Mouse (Mus musculus): ENCODE measurements around the gene Ckap5. TPM values are rescaled to one million over a fixed set of nuclear protein-coding genes. Genes with fewer than 3 reads are reported as not detected.
"Not testable (repeated sequence)": the region's sequence is repeated elsewhere in the genome, so short reads cannot be mapped to it uniquely, and the experiment has no call there.

The Ckap5 gene
- polyA plus RNA-seq, 1 experiment: 12.6 TPM

DNA sequence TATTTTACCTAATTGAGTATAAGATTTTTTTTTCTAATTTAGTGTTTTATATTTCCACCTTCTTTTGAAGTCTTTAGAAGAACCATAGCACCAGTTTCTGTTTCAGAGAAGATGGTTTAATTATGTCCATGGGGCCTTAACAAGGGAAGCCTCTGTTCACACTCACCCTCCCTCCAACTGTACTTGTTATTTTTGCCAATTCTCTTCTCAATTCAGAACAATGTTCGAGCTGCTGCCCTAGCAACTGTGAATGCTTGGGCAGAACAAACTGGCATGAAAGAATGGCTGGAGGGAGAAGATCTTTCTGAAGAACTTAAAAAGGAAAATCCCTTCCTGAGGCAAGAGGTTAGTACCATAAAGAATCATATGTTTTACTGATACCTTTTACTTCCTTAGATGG is 54.3 kb downstream of the Ckap5 start:
- H3K4me2 ChIP-seq (ENCODE audit: low read depth): no peak overlapping the region
- H3K4me3 ChIP-seq: no peak overlapping the region
- H3K79me2 ChIP-seq (ENCODE audit: control insufficient read depth, insufficient read depth): no peaks in the 10 kb centered on the region
- TF ChIP-seq POLR2A (IDR thresholded peaks at IDR 0.05; ENCODE audit: insufficient read length, low read depth) (no peak), REST (IDR thresholded peaks at IDR 0.05; ENCODE audit: insufficient read depth, insufficient read length) (no peak), USF1 (IDR thresholded peaks at IDR 0.05; ENCODE audit: low read depth) (no peak), POLR2AphosphoS2 (IDR thresholded peaks at IDR 0.05; ENCODE audit: insufficient read length, low read depth) (no peak), TCF12 (IDR thresholded peaks at IDR 0.05; ENCODE audit: insufficient read depth, poor library complexity, severe bottlenecking) (no peak), MYOG (IDR thresholded peaks at IDR 0.05; ENCODE audit: control insufficient read depth in 1 of 3, insufficient read depth in 1 of 3, insufficient read length in 2 of 3, low read depth in 2 of 3) (no peak), TCF3 (IDR thresholded peaks at IDR 0.05; ENCODE audit: insufficient read length, low read depth) (no peak), SRF (IDR thresholded peaks at IDR 0.05; ENCODE audit: control insufficient read depth, insufficient read length, low read depth) (no peak), CEBPB (IDR thresholded peaks at IDR 0.05; ENCODE audit: insufficient read depth, poor library complexity, severe bottlenecking) (no peak), MAX (IDR thresholded peaks at IDR 0.05; ENCODE audit: low read depth) (no peak)
- H3K27me3 ChIP-seq (ENCODE audit: control insufficient read depth, insufficient read depth, insufficient read length): no peaks in the 10 kb centered on the region
- peaks cover 68% of the 10 kb centered on the region for H3K36me3 ChIP-seq (ENCODE audit: control insufficient read depth, insufficient read depth)
- no peak overlapping the region for H3ac ChIP-seq (ENCODE audit: control insufficient read depth, insufficient read length)

DNA sequence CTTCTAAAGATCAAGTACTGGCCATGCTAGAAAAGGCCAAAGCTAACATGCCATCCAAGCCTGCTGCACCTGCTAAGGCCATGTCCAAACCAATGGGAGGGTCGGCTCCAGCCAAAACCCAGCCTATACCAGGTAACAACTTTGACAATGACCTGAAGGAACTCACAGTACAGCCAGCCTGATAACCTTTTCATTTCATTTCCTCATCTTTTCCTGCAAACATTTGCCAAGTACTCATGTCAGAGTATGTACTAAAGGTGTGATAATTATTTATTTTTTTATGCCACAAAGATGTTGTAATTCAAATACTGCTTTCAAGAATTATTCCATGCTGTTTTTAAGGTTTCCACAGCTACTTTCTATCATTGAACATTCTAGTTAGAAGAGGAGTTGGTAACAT is 59.7 kb downstream of the Ckap5 start:
- Histone ChIP-seq H3K27me3 (ENCODE audit: control insufficient read depth, insufficient read depth, insufficient read length) (no peaks in the 10 kb centered on the region), H3ac (ENCODE audit: control insufficient read depth, insufficient read length) (no peak overlapping the region), H3K79me2 (ENCODE audit: control insufficient read depth, insufficient read depth) (no peaks in the 10 kb centered on the region), H3K4me3 (no peak overlapping the region), H3K36me3 (ENCODE audit: control insufficient read depth, insufficient read depth) (peaks cover 71% of the 10 kb centered on the region), H3K4me2 (ENCODE audit: low read depth) (no peak overlapping the region)
- TF ChIP-seq MYOG (IDR thresholded peaks at IDR 0.05; ENCODE audit: control insufficient read depth in 1 of 3, insufficient read depth in 1 of 3, insufficient read length in 2 of 3, low read depth in 2 of 3) (no peak), USF1 (IDR thresholded peaks at IDR 0.05; ENCODE audit: low read depth) (no peak), E2F4 (IDR thresholded peaks at IDR 0.05; ENCODE audit: insufficient read depth) (no peak), TCF12 (IDR thresholded peaks at IDR 0.05; ENCODE audit: insufficient read depth, poor library complexity, severe bottlenecking) (no peak), CEBPB (IDR thresholded peaks at IDR 0.05; ENCODE audit: insufficient read depth, poor library complexity, severe bottlenecking) (no peak), TCF3 (IDR thresholded peaks at IDR 0.05; ENCODE audit: insufficient read length, low read depth) (no peak), REST (IDR thresholded peaks at IDR 0.05; ENCODE audit: insufficient read depth, insufficient read length) (no peak), MAX (IDR thresholded peaks at IDR 0.05; ENCODE audit: low read depth) (no peak), POLR2A (IDR thresholded peaks at IDR 0.05; ENCODE audit: insufficient read length, low read depth) (no peak), SRF (IDR thresholded peaks at IDR 0.05; ENCODE audit: control insufficient read depth, insufficient read length, low read depth) (no peak), MYOD1 (IDR thresholded peaks at IDR 0.05; ENCODE audit: control insufficient read depth in 1 of 3, insufficient read length in 2 of 3, low read depth in 2 of 3) (no peak), POLR2AphosphoS2 (IDR thresholded peaks at IDR 0.05; ENCODE audit: insufficient read length, low read depth) (no peak)

DNA sequence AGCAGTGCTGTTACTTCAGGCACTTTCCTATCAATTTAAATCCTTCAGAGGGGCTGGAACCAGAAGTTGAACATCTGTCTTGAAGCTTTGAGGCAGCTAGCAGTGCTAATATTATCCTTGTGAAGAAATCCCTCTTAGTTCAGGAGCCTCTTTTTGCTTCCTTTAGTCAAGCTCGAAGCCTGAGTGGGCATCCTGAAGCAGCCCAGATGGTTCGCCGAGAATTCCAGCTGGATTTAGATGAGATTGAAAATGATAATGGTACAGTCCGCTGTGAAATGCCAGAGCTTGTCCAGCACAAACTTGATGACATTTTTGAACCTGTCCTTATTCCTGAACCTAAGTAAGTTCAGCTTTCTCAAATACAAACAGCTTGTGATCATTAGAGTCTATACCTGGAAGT is 73.9 kb downstream of the Ckap5 start:
- H3K36me3 ChIP-seq (ENCODE audit: control insufficient read depth, insufficient read depth): peaks cover 63% of the 10 kb centered on the region
- no peak overlapping the region for H3K4me3 ChIP-seq
- H3ac ChIP-seq (ENCODE audit: control insufficient read depth, insufficient read length): no peak overlapping the region
- H3K4me2 ChIP-seq (ENCODE audit: low read depth): no peak overlapping the region
- TF ChIP-seq POLR2A (IDR thresholded peaks at IDR 0.05; ENCODE audit: insufficient read length, low read depth) (no peak), TCF3 (IDR thresholded peaks at IDR 0.05; ENCODE audit: insufficient read length, low read depth) (no peak), REST (IDR thresholded peaks at IDR 0.05; ENCODE audit: insufficient read depth, insufficient read length) (no peak), MAX (IDR thresholded peaks at IDR 0.05; ENCODE audit: low read depth) (no peak), E2F4 (IDR thresholded peaks at IDR 0.05; ENCODE audit: insufficient read depth) (no peak), SRF (IDR thresholded peaks at IDR 0.05; ENCODE audit: control insufficient read depth, insufficient read length, low read depth) (no peak), MYOD1 (IDR thresholded peaks at IDR 0.05; ENCODE audit: control insufficient read depth in 1 of 3, insufficient read length in 2 of 3, low read depth in 2 of 3) (no peak), MYOG (IDR thresholded peaks at IDR 0.05; ENCODE audit: control insufficient read depth in 1 of 3, insufficient read depth in 1 of 3, insufficient read length in 2 of 3, low read depth in 2 of 3) (no peak), TCF12 (IDR thresholded peaks at IDR 0.05; ENCODE audit: insufficient read depth, poor library complexity, severe bottlenecking) (no peak), CEBPB (IDR thresholded peaks at IDR 0.05; ENCODE audit: insufficient read depth, poor library complexity, severe bottlenecking) (no peak), POLR2AphosphoS2 (IDR thresholded peaks at IDR 0.05; ENCODE audit: insufficient read length, low read depth) (no peak), USF1 (IDR thresholded peaks at IDR 0.05; ENCODE audit: low read depth) (no peak)
- H3K27me3 ChIP-seq (ENCODE audit: control insufficient read depth, insufficient read depth, insufficient read length): no peaks in the 10 kb centered on the region
- H3K79me2 ChIP-seq (ENCODE audit: control insufficient read depth, insufficient read depth): no peaks in the 10 kb centered on the region

DNA sequence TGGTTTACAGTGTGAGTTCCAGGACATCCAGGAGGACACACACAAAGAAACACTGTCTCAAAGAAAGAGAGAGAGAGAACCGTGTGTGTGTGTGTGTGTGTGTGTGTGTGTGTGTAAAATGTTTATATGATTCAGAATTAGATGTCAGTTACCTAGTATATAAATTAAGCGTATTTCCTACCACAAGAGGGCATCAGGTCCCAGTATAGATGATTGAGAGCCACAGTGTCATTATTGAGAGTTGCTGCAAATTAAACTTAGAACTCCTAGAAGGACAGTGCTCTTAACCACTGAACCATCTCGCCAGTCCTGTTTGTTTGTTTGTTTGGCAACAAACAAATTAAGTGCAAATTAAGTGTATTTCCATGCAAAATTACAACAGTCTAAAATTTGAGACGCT is 75.8 kb downstream of the Ckap5 start:
- Histone ChIP-seq H3K4me2 (ENCODE audit: low read depth) (no peak overlapping the region), H3K4me3 (no peak overlapping the region), H3K79me2 (ENCODE audit: control insufficient read depth, insufficient read depth) (no peaks in the 10 kb centered on the region), H3K36me3 (ENCODE audit: control insufficient read depth, insufficient read depth) (peaks cover 67% of the 10 kb centered on the region), H3K27me3 (ENCODE audit: control insufficient read depth, insufficient read depth, insufficient read length) (no peaks in the 10 kb centered on the region), H3ac (ENCODE audit: control insufficient read depth, insufficient read length) (no peak overlapping the region)
- TF ChIP-seq MYOG (IDR thresholded peaks at IDR 0.05; ENCODE audit: control insufficient read depth in 1 of 3, insufficient read depth in 1 of 3, insufficient read length in 2 of 3, low read depth in 2 of 3): no peak
- TF ChIP-seq POLR2A (IDR thresholded peaks at IDR 0.05; ENCODE audit: insufficient read length, low read depth): no peak

DNA sequence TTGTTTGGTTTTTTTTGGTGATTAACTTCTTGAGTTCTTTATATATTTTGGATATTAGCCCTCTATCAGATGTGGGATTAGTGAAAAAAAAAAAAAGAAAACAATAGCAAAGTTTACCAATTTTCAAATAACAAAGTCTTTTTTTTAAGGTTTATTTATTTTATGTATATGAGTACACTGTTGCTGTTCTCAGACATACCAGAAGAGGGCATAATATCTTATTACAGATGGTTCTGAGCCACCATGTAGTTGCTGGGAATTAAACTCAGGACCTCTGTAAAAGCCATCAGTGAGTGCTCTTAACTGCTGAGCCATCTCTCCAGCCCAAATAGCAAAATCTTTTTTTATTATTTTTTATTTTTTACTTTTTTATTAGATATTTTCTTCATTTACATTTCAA is 82.8 kb downstream of the Ckap5 start:
- H3K79me2 ChIP-seq (ENCODE audit: control insufficient read depth, insufficient read depth); H3K4me2 ChIP-seq (ENCODE audit: low read depth); H3K4me3 ChIP-seq; H3ac ChIP-seq (ENCODE audit: control insufficient read depth, insufficient read length); H3K27me3 ChIP-seq (ENCODE audit: control insufficient read depth, insufficient read depth, insufficient read length): not testable (repeated sequence)
- H3K36me3 ChIP-seq (ENCODE audit: control insufficient read depth, insufficient read depth): peaks cover 52% of the 10 kb centered on the region
